In the genomic region with DNA sequence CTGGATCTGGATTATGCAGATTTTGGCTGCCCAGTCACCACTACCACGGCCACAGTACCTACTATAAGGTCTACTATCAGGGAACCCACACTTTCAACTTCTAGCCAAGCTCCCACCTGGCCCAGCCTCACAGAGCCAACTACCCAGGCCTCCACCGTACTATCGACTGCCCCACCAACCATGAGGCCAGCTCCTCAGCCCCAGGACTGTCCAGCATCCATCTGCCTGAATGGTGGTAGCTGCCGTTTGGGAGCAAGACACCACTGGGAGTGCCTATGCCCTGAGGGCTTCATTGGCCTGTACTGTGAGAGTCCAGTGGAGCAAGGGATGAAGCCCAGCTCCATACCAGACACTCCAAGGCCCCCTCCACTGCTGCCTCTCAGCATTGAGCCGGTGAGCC, we compare ENCODE assay signal across 22 mouse cellular contexts. TPM values are rescaled to one million over a fixed set of nuclear protein-coding genes. Genes with fewer than 3 reads are reported as not detected.
DNase-seq lines count a peak whose midpoint lies in the region; ATAC-seq and TF ChIP-seq lines count a peak whose summit lies in the region.
"Had no signal": no experiment of that assay in that cellular context is flagged by ENCODE, and none has a peak within 500 bp of the region (broad histone marks: within the 10 kb centered on the region; RNA-seq: fewer than 3 reads in every experiment).

No protein-coding gene starts in this region.

- no peak overlapping the region for H3K4me3 ChIP-seq in liver, embryonic 13.5 days (replicated peaks)
- H3K4me3 ChIP-seq in liver, embryonic 11.5 days (ENCODE audit: low read depth, low read length) = no peak overlapping the region
- no peak overlapping the region for H3K4me3 ChIP-seq in embryonic facial prominence, embryonic 10.5 days
- H3K4me3 ChIP-seq in limb, embryonic 13.5 days = no peak overlapping the region
- H3K4me3 ChIP-seq in layer of hippocampus, adult 2 months = no peak overlapping the region
- H3K4me3 ChIP-seq: erythroblast, embryonic 14.5 days; hindbrain, embryonic 15.5 days had no signal

- no peak overlapping the region for H3K9ac ChIP-seq in liver, embryonic 13.5 days
- no peak overlapping the region for H3K9ac ChIP-seq in liver, embryonic 11.5 days (ENCODE audit: low read depth, low read length)
- no peak overlapping the region for H3K9ac ChIP-seq in limb, embryonic 13.5 days
- H3K9ac ChIP-seq: hindbrain, embryonic 15.5 days; lung, embryonic 14.5 days had no signal

- 0 out of 2 replicates have a peak, but pooled peaks have one; percentile 9 for ATAC-seq in liver, embryonic 13.5 days (ENCODE audit: low read depth)
- no peak for ATAC-seq in liver, embryonic 11.5 days (replicated peaks; ENCODE audit: low FRiP score)
- no peak for ATAC-seq in limb, embryonic 13.5 days (ENCODE audit: low FRiP score, low read depth)
- ATAC-seq: forebrain, embryonic 16.5 days had no signal

- peak; percentile 90 for DNase-seq in heart, adult 11 months
- DNase-seq in heart, adult 9 months (ENCODE audit: low spot score in 2 of 2) = no peak
- DNase-seq in liver, embryonic 13.5 days = no peak
- DNase-seq in liver, embryonic 11.5 days (ENCODE audit: low spot score) = no peak
- DNase-seq in embryonic facial prominence, embryonic 10.5 days (ENCODE audit: low spot score) = peak; percentile 7
- DNase-seq in layer of hippocampus, adult 2 months (ENCODE audit: low spot score in 2 of 2) = no peak
- DNase-seq in thymus, adult 18-20 months = no peak
- DNase-seq: adrenal gland, postnatal 25 days; cerebellum, adult 11-12 months; cerebellum, postnatal 25 days; embryo, embryonic 11 days; layer of hippocampus, postnatal 36 days; lung, embryonic 14.5 days; lung, postnatal 36 days; right cerebral cortex, postnatal 14 days; spleen, adult 18-20 months; thymus, adult 2 months had no signal

- peaks cover 5% of the 10 kb centered on the region for H3K4me1 ChIP-seq in liver, embryonic 13.5 days (replicated peaks)
- H3K4me1 ChIP-seq in liver, embryonic 11.5 days (replicated peaks; ENCODE audit: control insufficient read depth, insufficient read depth, low read length) = peaks cover 7% of the 10 kb centered on the region; the same call in 1 of the 2 replicates
- H3K4me1 ChIP-seq in embryonic facial prominence, embryonic 10.5 days = peaks cover 100% of the 10 kb centered on the region
- H3K4me1 ChIP-seq in limb, embryonic 13.5 days = peaks cover 97% of the 10 kb centered on the region

- H3K4me2 ChIP-seq in liver, embryonic 13.5 days = no peak overlapping the region
- H3K4me2 ChIP-seq in liver, embryonic 11.5 days = no peak overlapping the region
- H3K4me2 ChIP-seq in limb, embryonic 13.5 days (replicated peaks) = no peak overlapping the region
- H3K4me2 ChIP-seq: hindbrain, embryonic 15.5 days; lung, embryonic 14.5 days had no signal

- TF ChIP-seq CTCF in layer of hippocampus, adult 2 months (conservative IDR thresholded peaks at IDR 0.05) = no peak

- no peaks in the 10 kb centered on the region for H3K27me3 ChIP-seq in liver, embryonic 13.5 days
- no peaks in the 10 kb centered on the region for H3K27me3 ChIP-seq in liver, embryonic 11.5 days (replicated peaks; ENCODE audit: control insufficient read depth, insufficient read depth, low read length)
- no peaks in the 10 kb centered on the region for H3K27me3 ChIP-seq in embryonic facial prominence, embryonic 10.5 days (replicated peaks; ENCODE audit: low read depth, poor library complexity, severe bottlenecking)
- H3K27me3 ChIP-seq in limb, embryonic 13.5 days = no peaks in the 10 kb centered on the region
- H3K27me3 ChIP-seq: hindbrain, embryonic 15.5 days had no signal

- H3K27ac ChIP-seq in liver, embryonic 13.5 days = no peak overlapping the region
- H3K27ac ChIP-seq in liver, embryonic 11.5 days (ENCODE audit: low read depth, low read length) = no peak overlapping the region
- peak overlapping the region; percentile 89 for H3K27ac ChIP-seq in embryonic facial prominence, embryonic 10.5 days (replicated peaks)
- H3K27ac ChIP-seq in limb, embryonic 13.5 days = peak overlapping the region; percentile 98; the same call in 1 of the 2 replicates
- H3K27ac ChIP-seq in layer of hippocampus, adult 2 months = no peak overlapping the region
- H3K27ac ChIP-seq: hindbrain, embryonic 15.5 days had no signal

- H3K36me3 ChIP-seq in liver, embryonic 13.5 days = peaks cover 45% of the 10 kb centered on the region
- H3K36me3 ChIP-seq in liver, embryonic 11.5 days (ENCODE audit: control insufficient read depth, insufficient read depth, low read length) = peaks cover 17% of the 10 kb centered on the region
- peaks cover 85% of the 10 kb centered on the region for H3K36me3 ChIP-seq in embryonic facial prominence, embryonic 10.5 days (replicated peaks)
- H3K36me3 ChIP-seq in limb, embryonic 13.5 days = peaks cover 94% of the 10 kb centered on the region
- H3K36me3 ChIP-seq: hindbrain, embryonic 15.5 days had no signal

- WGBS in liver, embryonic 13.5 days (ENCODE audit: insufficient replicate concordance) = 81% methylated on average over 5 of the region's 5 CpGs
- 84% methylated on average over 5 of the region's 5 CpGs for WGBS in liver, embryonic 11.5 days
- 82% methylated on average over 5 of the region's 5 CpGs for WGBS in embryonic facial prominence, embryonic 10.5 days
- WGBS in limb, embryonic 13.5 days = 72% methylated on average over 5 of the region's 5 CpGs

- no peaks in the 10 kb centered on the region for H3K9me3 ChIP-seq in liver, embryonic 13.5 days (replicated peaks)
- no peaks in the 10 kb centered on the region for H3K9me3 ChIP-seq in liver, embryonic 11.5 days (ENCODE audit: control insufficient read depth, low read length)
- no peaks in the 10 kb centered on the region for H3K9me3 ChIP-seq in embryonic facial prominence, embryonic 10.5 days
- H3K9me3 ChIP-seq in limb, embryonic 13.5 days = no peaks in the 10 kb centered on the region
- H3K9me3 ChIP-seq: hindbrain, embryonic 15.5 days had no signal

RNA-seq across cellular contexts. Expression of a gene that starts 9.4 kb away (rescaled TPM):
- polyA plus RNA-seq in liver, embryonic 13.5 days (2015; fragmentation: Nextera tagmentation; extraction: Ambion mirVana) = 51.8 and 62.5 TPM in 2 replicates
- 104 and 111 TPM in 2 replicates for polyA plus RNA-seq in liver, embryonic 11.5 days (2014; fragmentation: Nextera tagmentation; extraction: Ambion mirVana)
- polyA plus RNA-seq in embryonic facial prominence, embryonic 10.5 days (2016; fragmentation: Nextera tagmentation; extraction: Ambion mirVana) = 66.6 and 66.7 TPM in 2 replicates
- polyA plus RNA-seq in limb, embryonic 13.5 days (2015; fragmentation: Nextera tagmentation; extraction: Ambion mirVana) = 56.6 and 60.0 TPM in 2 replicates
- 10 to 100 TPM; 61.2 to 65.4 TPM for total RNA-seq in layer of hippocampus, adult 2 months (2021)

RNA-seq across cellular contexts. Expression of a gene that starts 9.5 kb away (rescaled TPM):
- polyA plus RNA-seq in liver, embryonic 13.5 days (2015; fragmentation: Nextera tagmentation; extraction: Ambion mirVana) = 2.9 TPM in 2 replicates
- 9.3 and 9.4 TPM in 2 replicates for polyA plus RNA-seq in liver, embryonic 11.5 days (2014; fragmentation: Nextera tagmentation; extraction: Ambion mirVana)
- 14.4 and 16.2 TPM in 2 replicates for polyA plus RNA-seq in embryonic facial prominence, embryonic 10.5 days (2016; fragmentation: Nextera tagmentation; extraction: Ambion mirVana)
- polyA plus RNA-seq in limb, embryonic 13.5 days (2015; fragmentation: Nextera tagmentation; extraction: Ambion mirVana) = 35.6 and 35.9 TPM in 2 replicates
- 1 to 10 TPM; 5.7 to 6.2 TPM for total RNA-seq in layer of hippocampus, adult 2 months (2021)

RNA-seq across cellular contexts. Expression of a gene that starts 24.4 kb away (rescaled TPM):
- 67.5 and 74.1 TPM in 2 replicates for polyA plus RNA-seq in liver, embryonic 13.5 days (2015; fragmentation: Nextera tagmentation; extraction: Ambion mirVana)
- polyA plus RNA-seq in liver, embryonic 11.5 days (2014; fragmentation: Nextera tagmentation; extraction: Ambion mirVana) = 110 and 116 TPM in 2 replicates
- polyA plus RNA-seq in embryonic facial prominence, embryonic 10.5 days (2016; fragmentation: Nextera tagmentation; extraction: Ambion mirVana) = 92.6 and 97.5 TPM in 2 replicates
- polyA plus RNA-seq in limb, embryonic 13.5 days (2015; fragmentation: Nextera tagmentation; extraction: Ambion mirVana) = 105 and 106 TPM in 2 replicates
- 10 to 100 TPM; 72.3 to 75.2 TPM for total RNA-seq in layer of hippocampus, adult 2 months (2021)

RNA-seq across cellular contexts. Expression of a gene that starts 30.4 kb away (rescaled TPM):
- 7.0 and 9.9 TPM in 2 replicates for polyA plus RNA-seq in liver, embryonic 13.5 days (2015; fragmentation: Nextera tagmentation; extraction: Ambion mirVana)
- 17.4 and 18.7 TPM in 2 replicates for polyA plus RNA-seq in liver, embryonic 11.5 days (2014; fragmentation: Nextera tagmentation; extraction: Ambion mirVana)
- polyA plus RNA-seq in embryonic facial prominence, embryonic 10.5 days (2016; fragmentation: Nextera tagmentation; extraction: Ambion mirVana) = 23.3 and 23.9 TPM in 2 replicates
- polyA plus RNA-seq in limb, embryonic 13.5 days (2015; fragmentation: Nextera tagmentation; extraction: Ambion mirVana) = 19.6 and 20.8 TPM in 2 replicates
- 10 to 100 TPM; 85.6 to 93.4 TPM for total RNA-seq in layer of hippocampus, adult 2 months (2021)

RNA-seq across cellular contexts. Expression of a gene that starts 54.7 kb away (rescaled TPM):
- polyA plus RNA-seq in liver, embryonic 13.5 days (2015; fragmentation: Nextera tagmentation; extraction: Ambion mirVana) = 2.4 and 2.8 TPM in 2 replicates
- polyA plus RNA-seq in liver, embryonic 11.5 days (2014; fragmentation: Nextera tagmentation; extraction: Ambion mirVana) = 10.8 and 11.7 TPM in 2 replicates
- 22.2 and 22.3 TPM in 2 replicates for polyA plus RNA-seq in embryonic facial prominence, embryonic 10.5 days (2016; fragmentation: Nextera tagmentation; extraction: Ambion mirVana)
- 32.0 and 39.4 TPM in 2 replicates for polyA plus RNA-seq in limb, embryonic 13.5 days (2015; fragmentation: Nextera tagmentation; extraction: Ambion mirVana)
- 10 to 100 TPM; 11.0 to 13.9 TPM for total RNA-seq in layer of hippocampus, adult 2 months (2021)
- total RNA-seq: neutrophil, adult 5-6 weeks had no signal

Comparison
In these comparisons a context has a peak if more than half of its experiments do, and no peak if none do; other contexts are left out.
1. DNase-seq: peak in heart, adult 11 months (single experiment) and embryonic facial prominence, embryonic 10.5 days (single experiment); none in heart, adult 9 months (0 of 2), liver, embryonic 13.5 days (single experiment), liver, embryonic 11.5 days (single experiment), layer of hippocampus, adult 2 months (0 of 2) and thymus, adult 18-20 months (0 of 2).
2. H3K27ac ChIP-seq: peak in embryonic facial prominence, embryonic 10.5 days (single experiment) and limb, embryonic 13.5 days (single experiment); none in liver, embryonic 13.5 days (single experiment), liver, embryonic 11.5 days (single experiment) and layer of hippocampus, adult 2 months (single experiment).